In the genomic region with DNA sequence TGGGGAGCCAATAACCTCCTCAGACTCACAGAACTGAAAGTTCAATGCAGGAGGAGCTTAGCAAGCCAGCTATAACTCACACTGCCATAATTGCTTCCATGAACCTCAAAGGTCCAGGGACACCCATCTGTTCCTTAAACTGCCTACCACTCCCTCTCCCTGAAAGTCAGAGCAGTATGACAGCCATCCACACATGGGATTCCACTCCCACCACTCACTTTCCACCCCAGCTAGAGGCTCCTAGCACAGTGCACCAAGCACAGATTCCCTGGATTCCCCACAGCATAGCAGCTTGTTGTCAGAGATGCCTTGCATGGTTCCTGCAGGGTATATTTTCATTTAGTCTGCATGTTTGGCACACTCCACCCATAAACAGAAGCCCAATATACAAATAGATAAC, we compare ENCODE assay signal across 20 mouse cellular contexts.
A peak's percentile ranks its signal among the peaks of the same experiment; 100 is the strongest.
DNase-seq lines count a peak whose midpoint lies in the region; ATAC-seq and TF ChIP-seq lines count a peak whose summit lies in the region.
"Had no signal": no experiment of that assay in that cellular context is flagged by ENCODE, and none has a peak within 500 bp of the region (broad histone marks: within the 10 kb centered on the region; RNA-seq: fewer than 3 reads in every experiment).

No protein-coding gene starts in this region.

- peak overlapping the region; percentile 41 for H3K27ac ChIP-seq in heart, adult 2 months
- no peak overlapping the region for H3K27ac ChIP-seq in heart, embryonic 10.5 days
- H3K27ac ChIP-seq in hindbrain, embryonic 10.5 days = no peak overlapping the region
- H3K27ac ChIP-seq: hindbrain, embryonic 13.5 days; kidney, embryonic 15.5 days; left cerebral cortex, adult 2 months; liver, embryonic 13.5 days had no signal

- TF ChIP-seq POLR2A in heart, adult 2 months (IDR thresholded peaks at IDR 0.05; ENCODE audit: insufficient read depth, low read depth, low read length) = no peak

- no peaks in the 10 kb centered on the region for H3K79me3 ChIP-seq in C2C12 (ENCODE audit: low read depth)

- no peaks in the 10 kb centered on the region; the same call in 1 of the 2 replicates for H3K4me1 ChIP-seq in heart, adult 2 months (ENCODE audit: control insufficient read depth, insufficient read depth, low read length)
- 0 out of 2 replicates have a peak, but pooled peaks cover 8% of the 10 kb centered on the region for H3K4me1 ChIP-seq in heart, embryonic 10.5 days
- H3K4me1 ChIP-seq in hindbrain, embryonic 10.5 days (replicated peaks) = 0 out of 2 replicates have a peak, but pooled peaks cover 4% of the 10 kb centered on the region
- H3K4me1 ChIP-seq: hindbrain, embryonic 13.5 days; kidney, embryonic 15.5 days; liver, embryonic 13.5 days had no signal

- no peak for TF ChIP-seq EP300 in heart, adult 2 months (IDR thresholded peaks at IDR 0.05; ENCODE audit: insufficient read depth, low read depth, low read length)

- H3K36me3 ChIP-seq in heart, adult 2 months (ENCODE audit: control insufficient read depth, insufficient read depth, low read length) = no peaks in the 10 kb centered on the region
- no peaks in the 10 kb centered on the region for H3K36me3 ChIP-seq in heart, embryonic 10.5 days
- no peaks in the 10 kb centered on the region for H3K36me3 ChIP-seq in C2C12 (ENCODE audit: control insufficient read depth, insufficient read depth)
- H3K36me3 ChIP-seq in hindbrain, embryonic 10.5 days = no peaks in the 10 kb centered on the region
- H3K36me3 ChIP-seq: hindbrain, embryonic 13.5 days; kidney, embryonic 15.5 days; liver, embryonic 13.5 days had no signal

- no peak for TF ChIP-seq CTCF in heart, adult 2 months (IDR thresholded peaks at IDR 0.05)
- TF ChIP-seq CTCF in C2C12 (IDR thresholded peaks at IDR 0.05; ENCODE audit: control insufficient read depth, insufficient read depth, insufficient read length) (no peak), Patski (IDR thresholded peaks at IDR 0.05) (no peak)

- H3K27me3 ChIP-seq in heart, adult 2 months (ENCODE audit: control insufficient read depth, insufficient read depth, low read length) = no peaks in the 10 kb centered on the region
- no peaks in the 10 kb centered on the region for H3K27me3 ChIP-seq in heart, embryonic 10.5 days (ENCODE audit: insufficient read depth, poor library complexity, severe bottlenecking)
- H3K27me3 ChIP-seq in C2C12 (ENCODE audit: control insufficient read depth, insufficient read depth, insufficient read length) (no peaks in the 10 kb centered on the region), Patski (no peaks in the 10 kb centered on the region)
- no peaks in the 10 kb centered on the region for H3K27me3 ChIP-seq in hindbrain, embryonic 10.5 days (ENCODE audit: insufficient read depth, poor library complexity, severe bottlenecking)
- H3K27me3 ChIP-seq: hindbrain, embryonic 13.5 days; kidney, embryonic 15.5 days; liver, embryonic 13.5 days had no signal

- H3K79me2 ChIP-seq in heart, adult 2 months (replicated peaks; ENCODE audit: control insufficient read depth, insufficient read depth, low read length) = no peaks in the 10 kb centered on the region
- no peaks in the 10 kb centered on the region for H3K79me2 ChIP-seq in C2C12 (ENCODE audit: control insufficient read depth, insufficient read depth)

- H3ac ChIP-seq in C2C12 (ENCODE audit: control insufficient read depth, insufficient read length, low read depth) = no peak overlapping the region

- peak; percentile 17 for ATAC-seq in Patski
- ATAC-seq: CD4-positive, CD25-positive, alpha-beta regulatory T cell, adult 4 months had no signal

- no peak overlapping the region for H3K4me3 ChIP-seq in heart, adult 2 months
- no peak overlapping the region for H3K4me3 ChIP-seq in heart, embryonic 10.5 days
- no peak overlapping the region for H3K4me3 ChIP-seq in C2C12 (ENCODE audit: insufficient read depth, poor library complexity, severe bottlenecking)
- no peak overlapping the region for H3K4me3 ChIP-seq in hindbrain, embryonic 10.5 days
- H3K4me3 ChIP-seq: hindbrain, embryonic 13.5 days; kidney, embryonic 15.5 days; left cerebral cortex, adult 2 months; liver, embryonic 13.5 days had no signal

- H3K9me3 ChIP-seq in heart, embryonic 10.5 days = no peaks in the 10 kb centered on the region
- no peaks in the 10 kb centered on the region for H3K9me3 ChIP-seq in hindbrain, embryonic 10.5 days
- H3K9me3 ChIP-seq: hindbrain, embryonic 13.5 days; kidney, embryonic 15.5 days; liver, embryonic 13.5 days had no signal

- H3K9ac ChIP-seq in heart, adult 2 months (ENCODE audit: low read depth, low read length) = no peak overlapping the region
- H3K9ac ChIP-seq: hindbrain, embryonic 13.5 days; kidney, embryonic 15.5 days; liver, embryonic 13.5 days had no signal

- no peak for DNase-seq in heart, adult 2 months
- no peak for DNase-seq in heart, embryonic 10.5 days (ENCODE audit: low spot score)
- no peak for DNase-seq in Patski (ENCODE audit: low read depth, low spot score)
- peak; percentile 17 for DNase-seq in skeletal muscle tissue, adult 2 months (ENCODE audit: low read depth, low spot score)
- DNase-seq in hindbrain, embryonic 10.5 days (ENCODE audit: low spot score) = no peak
- no peak for DNase-seq in thymus, postnatal 10 days (ENCODE audit: low spot score in 2 of 2)
- DNase-seq: adrenal gland, postnatal 14 days; cerebellum, adult 8-10 months; kidney, adult 11 months; layer of hippocampus, adult 9-11 months; liver, embryonic 13.5 days; lung, adult 2 months; lung, postnatal 14 days; spleen, adult 18-20 months; thymus, postnatal 25 days had no signal

- intact Hi-C loops in heart, adult 2 months (cut with DNase I) = no loop called here

- POLR2A ChIA-PET in Patski (lab: Charles Lee) = interaction anchor here (0.6 kb wide), 1 partner anchor 1465 kb away, joined by 3 read pairs; no protein-coding TSS in a partner anchor

- CTCF ChIA-PET in Patski (lab: Charles Lee) = interaction anchor here (0.6 to 3.7 kb wide), 3 partner anchors 10 to 296 kb away, joined by 3 to 13 read pairs (median 3); no protein-coding TSS in a partner anchor

- in situ Hi-C loops in Patski (cut with MboI; ENCODE audit: low pct_unique_long_range_greater_than_20kb) = no loop called here

TF ChIP-seq in C2C12, 6 proteins besides CTCF, POLR2A, EP300 and RAD21:
- TF ChIP-seq MYOD1 (IDR thresholded peaks at IDR 0.05; ENCODE audit: control insufficient read depth, insufficient read length, low read depth) (peak; percentile 11), MAX (IDR thresholded peaks at IDR 0.05) (no peak), FOSL1 (IDR thresholded peaks at IDR 0.05; ENCODE audit: insufficient read depth, low read length, poor library complexity, severe bottlenecking) (no peak), USF1 (IDR thresholded peaks at IDR 0.05; ENCODE audit: low read depth) (no peak), MYOG (IDR thresholded peaks at IDR 0.05; ENCODE audit: control insufficient read depth, extremely low read depth, insufficient read length) (no peak), CEBPB (IDR thresholded peaks at IDR 0.05; ENCODE audit: low read depth) (no peak)
